Mouse (Mus musculus) skeletal muscle tissue, postnatal 0 days (tissue): Measurements from ENCODE around the gene Gm9887. TPM values are rescaled to one million over a fixed set of nuclear protein-coding genes. Genes with fewer than 3 reads are reported as not detected.

Source experiments
- microRNA-seq, 2 experiments: library from miRNA; unstranded; fragments of <30 nt; microRNA quantifications; one replicate each; pipeline ENCODE4; 2016
- polyA plus RNA-seq: library from polyadenylated mRNA; unstranded; fragments of >200 nt; fragmentation: Nextera tagmentation; extraction: Ambion mirVana; gene quantifications from 2 replicates; pipeline ENCODE4 v1.2.1, GENCODE M21; 2015

Gm9887 gene
- polyA plus RNA-seq: 1.2 and 1.6 TPM in 2 replicates

GRCm38 (mm10) chr12:69371854-69372671 lies at the start of gene Gm9887, which contains the start of gene Arf6:
TSS of gene Gm9887 (minus strand) at chr12:69372458.
TSS of gene Arf6 (plus strand) at chr12:69372150.

GRCm38 (mm10) chr12:69356546-69357299 lies 15.5 kb downstream of the Gm9887 start, which contains the start of gene Nemf:
TSS of gene Nemf (minus strand) at chr12:69357165.

Small RNAs within 50 kb of the gene (microRNA-seq; reads per million reads assigned to microRNA genes)
- gene Gm47299: 0 reads per million in 2 experiments
- gene Gm47305: 0 reads per million in 2 experiments

Other genes with a start within 250 kb of the Gm9887 start
- gene Rps29, start 213.3 kb downstream of the Gm9887 start, polyA plus RNA-seq: 1,267 and 1,559 TPM in 2 replicates
- gene Lrr1, start 203.6 kb downstream of the Gm9887 start, polyA plus RNA-seq: 2.5 and 3.4 TPM in 2 replicates
- 498 and 516 TPM in 2 replicates for gene Rpl36al, start 188.4 kb downstream of the Gm9887 start, polyA plus RNA-seq
- gene Mgat2, start 188.3 kb downstream of the Gm9887 start, polyA plus RNA-seq: 29.5 and 42.3 TPM in 2 replicates
- gene Gm49383, start 175.4 kb downstream of the Gm9887 start, polyA plus RNA-seq: 4.6 and 5.0 TPM in 2 replicates
- gene Dnaaf2, start 174.0 kb downstream of the Gm9887 start, polyA plus RNA-seq: 2.8 and 4.1 TPM in 2 replicates
- gene Gm49384, start 168.2 kb downstream of the Gm9887 start, polyA plus RNA-seq: 3.6 and 4.5 TPM in 2 replicates
- gene Pole2, start 144.3 kb downstream of the Gm9887 start, polyA plus RNA-seq: 4.9 and 5.1 TPM in 2 replicates
- 10.5 and 11.4 TPM in 2 replicates for gene Klhdc1, start 131.3 kb downstream of the Gm9887 start, polyA plus RNA-seq
- gene Klhdc2, start 75.8 kb downstream of the Gm9887 start, polyA plus RNA-seq: 96.8 and 99.8 TPM in 2 replicates
- 44.1 and 44.9 TPM in 2 replicates for gene Nemf, start 15.3 kb downstream of the Gm9887 start, polyA plus RNA-seq
- gene Arf6, start 308 bp downstream of the Gm9887 start, polyA plus RNA-seq: 36.7 and 51.6 TPM in 2 replicates
- 6.6 and 9.7 TPM in 2 replicates for gene Vcpkmt, start 210.6 kb upstream of the Gm9887 start, polyA plus RNA-seq